Mouse (Mus musculus) thymus, adult 2 months (tissue): ENCODE results near the gene Eif1ad.

ENCODE experiments used
- CTCF ChIP-seq: fragments of 200-500 bp; IDR thresholded peaks from 2 replicates; pipeline ENCODE4 v1.5.1; 2012; ENCODE audit warnings: mild to moderate bottlenecking, control low read depth, low read length, moderate library complexity, borderline replicate concordance; ENCODE audit not compliant: control insufficient read depth, poor library complexity, insufficient read depth; ENCODE audit errors: extremely low read depth
- POLR2A ChIP-seq: fragments of 200-500 bp; IDR thresholded peaks from 2 replicates; pipeline ENCODE4 v1.6.1; 2012; ENCODE audit warnings: mild to moderate bottlenecking, low read length, control low read depth, moderate library complexity; ENCODE audit not compliant: control insufficient read depth, poor library complexity, insufficient read depth; ENCODE audit errors: extremely low read depth

- TF ChIP-seq POLR2A (no peak), CTCF (no peak)
These were observed 45.4 kb downstream of the Eif1ad start for GRCm38 (mm10) chr19:5411961-5412360.
